Mouse (Mus musculus): ENCODE measurements around the gene Antxr1. TPM values are rescaled to one million over a fixed set of nuclear protein-coding genes. Genes with fewer than 3 reads are reported as not detected.

The Antxr1 gene
- polyA plus RNA-seq, 1 experiment from 2014 or later: 6.5 TPM

- Histone ChIP-seq H3K4me1 (ENCODE audit: control insufficient read depth in 2 of 2, insufficient read depth in 2 of 2, low read length in 2 of 2) (peaks cover 24 to 33% of the 10 kb centered on the region in 2 experiments), H3K4me2 (ENCODE audit: low read length) (peak overlapping the region; percentile 43), H3K27ac (replicated peaks in 1 of 2; ENCODE audit: control insufficient read depth in 1 of 2, insufficient read depth in 1 of 2, low read depth in 2 of 2, low read length in 2 of 2) (peak overlapping the region; percentile 83 to 86), H3K36me3 (ENCODE audit: control insufficient read depth, insufficient read depth, low read length) (peaks cover 4% of the 10 kb centered on the region; the same call in 1 of the 2 replicates), H3K4me3 (ENCODE audit: control insufficient read depth in 1 of 2, insufficient read depth in 1 of 2, low read depth in 1 of 2, low read length in 2 of 2) (no peak overlapping the region), H3K27me3 (ENCODE audit: control insufficient read depth, insufficient read depth, low read length) (no peaks in the 10 kb centered on the region), H3K9ac (ENCODE audit: low read length) (no peak overlapping the region), H3K9me3 (ENCODE audit: control insufficient read depth, low read length) (no peaks in the 10 kb centered on the region)
- WGBS: 36% methylated on average over 3 of the region's 3 CpGs
- ATAC-seq (ENCODE audit: insufficient number of reproducible peaks, insufficient read depth, low FRiP score, low read depth): no peak
Observed at GRCm38 (mm10) chr6:87184418-87184817, 151.2 kb downstream of the Antxr1 start.

GRCm38 (mm10) chr6:87183981-87184380, 151.6 kb downstream of the Antxr1 start:
- Histone ChIP-seq H3K27ac (replicated peaks in 1 of 2; ENCODE audit: control insufficient read depth in 1 of 2, insufficient read depth in 1 of 2, low read depth in 2 of 2, low read length in 2 of 2) (peak overlapping the region; percentile 83 to 86), H3K4me2 (ENCODE audit: low read length) (peak overlapping the region; percentile 43), H3K4me1 (ENCODE audit: control insufficient read depth in 2 of 2, insufficient read depth in 2 of 2, low read length in 2 of 2) (peaks cover 24 to 33% of the 10 kb centered on the region in 2 experiments), H3K9ac (ENCODE audit: low read length) (no peak overlapping the region), H3K36me3 (ENCODE audit: control insufficient read depth, insufficient read depth, low read length) (peaks cover 4% of the 10 kb centered on the region; the same call in 1 of the 2 replicates), H3K9me3 (ENCODE audit: control insufficient read depth, low read length) (no peaks in the 10 kb centered on the region), H3K4me3 (ENCODE audit: control insufficient read depth in 1 of 2, insufficient read depth in 1 of 2, low read depth in 1 of 2, low read length in 2 of 2) (no peak overlapping the region), H3K27me3 (ENCODE audit: control insufficient read depth, insufficient read depth, low read length) (no peaks in the 10 kb centered on the region)
- no peak for ATAC-seq (ENCODE audit: insufficient number of reproducible peaks, insufficient read depth, low FRiP score, low read depth)
- WGBS: 51% methylated on average over 11 of the region's 11 CpGs

- H3K9ac ChIP-seq (ENCODE audit: low read length): no peak overlapping the region
- no peaks in the 10 kb centered on the region for H3K9me3 ChIP-seq (ENCODE audit: control insufficient read depth, low read length)
- H3K36me3 ChIP-seq (ENCODE audit: control insufficient read depth, insufficient read depth, low read length): peaks cover 7% of the 10 kb centered on the region
- H3K4me1 ChIP-seq (ENCODE audit: control insufficient read depth in 2 of 2, insufficient read depth in 2 of 2, low read length in 2 of 2): peaks cover 24 to 33% of the 10 kb centered on the region in 2 experiments
- no peak overlapping the region for H3K4me3 ChIP-seq (ENCODE audit: control insufficient read depth in 1 of 2, insufficient read depth in 1 of 2, low read depth in 1 of 2, low read length in 2 of 2)
- no peaks in the 10 kb centered on the region for H3K27me3 ChIP-seq (ENCODE audit: control insufficient read depth, insufficient read depth, low read length)
- ATAC-seq (ENCODE audit: insufficient number of reproducible peaks, insufficient read depth, low FRiP score, low read depth): peak; percentile 51; the same call in 1 of the 2 replicates
- peak overlapping the region; percentile 9; the same call in 1 of the 2 replicates for H3K4me2 ChIP-seq (ENCODE audit: low read length)
- peak overlapping the region; percentile 83 to 86 for H3K27ac ChIP-seq (replicated peaks in 1 of 2; ENCODE audit: control insufficient read depth in 1 of 2, insufficient read depth in 1 of 2, low read depth in 2 of 2, low read length in 2 of 2)
- 31% methylated on average over 8 of the region's 8 CpGs for WGBS
Observed at GRCm38 (mm10) chr6:87183159-87183558, 152.5 kb downstream of the Antxr1 start.

DNA sequence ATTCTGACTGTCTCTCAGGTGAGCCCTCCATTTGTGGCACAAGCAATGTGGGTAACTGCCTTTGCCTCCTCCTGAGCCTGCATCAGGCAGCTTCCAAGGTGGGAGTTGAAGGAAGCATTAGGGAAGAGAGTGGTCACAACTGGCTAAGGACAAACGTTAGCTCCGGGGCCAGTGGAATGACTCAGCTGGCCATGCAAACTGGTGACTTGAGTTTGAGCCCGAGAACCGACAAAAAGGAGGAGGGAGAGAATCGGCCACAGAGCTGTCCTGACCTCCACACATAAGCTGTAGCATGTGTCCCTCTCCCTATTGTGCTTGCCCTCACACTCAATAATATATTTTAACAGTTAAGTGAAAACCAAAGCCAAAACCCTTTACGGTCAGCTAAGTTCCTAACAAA, 152.9 kb downstream of the Antxr1 start:
- ATAC-seq (ENCODE audit: insufficient number of reproducible peaks, insufficient read depth, low FRiP score, low read depth): no peak
- peaks cover 7% of the 10 kb centered on the region for H3K36me3 ChIP-seq (ENCODE audit: control insufficient read depth, insufficient read depth, low read length)
- 71% methylated on average over 6 of the region's 6 CpGs for WGBS

DNA sequence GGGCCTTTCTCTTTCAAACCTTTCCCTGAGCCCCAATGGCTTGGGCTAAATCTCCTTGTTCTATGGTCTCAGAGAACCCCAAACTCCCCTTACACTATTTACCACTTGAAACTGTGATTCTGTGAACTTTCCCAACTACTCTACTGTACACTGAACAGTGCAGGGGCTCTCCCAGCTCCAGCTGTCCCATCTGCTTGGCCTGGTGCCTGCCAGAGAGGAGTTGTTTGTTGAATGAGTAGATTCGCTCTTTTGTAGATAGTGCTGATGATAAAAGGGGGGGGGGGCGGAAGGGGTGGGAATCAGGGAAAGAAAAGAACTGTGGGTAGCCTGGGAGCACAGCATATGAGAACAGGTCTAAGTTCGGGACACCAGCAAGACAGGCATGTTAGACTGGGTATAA, 164.2 kb downstream of the Antxr1 start:
- H3K9me3 ChIP-seq (ENCODE audit: control insufficient read depth, low read length): no peaks in the 10 kb centered on the region
- no peaks in the 10 kb centered on the region for H3K4me1 ChIP-seq (ENCODE audit: control insufficient read depth in 2 of 2, insufficient read depth in 2 of 2, low read length in 2 of 2)
- H3K9ac ChIP-seq (ENCODE audit: low read length): no peak overlapping the region
- no peak for ATAC-seq (ENCODE audit: insufficient number of reproducible peaks, insufficient read depth, low FRiP score, low read depth)
- no peak overlapping the region for H3K4me2 ChIP-seq (ENCODE audit: low read length)
- H3K4me3 ChIP-seq (ENCODE audit: control insufficient read depth in 1 of 2, insufficient read depth in 1 of 2, low read depth in 1 of 2, low read length in 2 of 2): no peak overlapping the region
- no peaks in the 10 kb centered on the region for H3K36me3 ChIP-seq (ENCODE audit: control insufficient read depth, insufficient read depth, low read length)
- no peaks in the 10 kb centered on the region for H3K27me3 ChIP-seq (ENCODE audit: control insufficient read depth, insufficient read depth, low read length)
- WGBS: 79% methylated on average over 3 of the region's 3 CpGs
- no peak overlapping the region for H3K27ac ChIP-seq (replicated peaks in 1 of 2; ENCODE audit: control insufficient read depth in 1 of 2, insufficient read depth in 1 of 2, low read depth in 2 of 2, low read length in 2 of 2)

More for the DNA sequence above, 152.9 kb downstream of the Antxr1 start:
- Histone ChIP-seq H3K9ac (ENCODE audit: low read length) (no peak overlapping the region), H3K27ac (replicated peaks in 1 of 2; ENCODE audit: control insufficient read depth in 1 of 2, insufficient read depth in 1 of 2, low read depth in 2 of 2, low read length in 2 of 2) (peak overlapping the region; percentile 83 to 86), H3K4me3 (ENCODE audit: control insufficient read depth in 1 of 2, insufficient read depth in 1 of 2, low read depth in 1 of 2, low read length in 2 of 2) (no peak overlapping the region), H3K27me3 (ENCODE audit: control insufficient read depth, insufficient read depth, low read length) (no peaks in the 10 kb centered on the region), H3K9me3 (ENCODE audit: control insufficient read depth, low read length) (no peaks in the 10 kb centered on the region), H3K4me1 (ENCODE audit: control insufficient read depth in 2 of 2, insufficient read depth in 2 of 2, low read length in 2 of 2) (peaks cover 24 to 33% of the 10 kb centered on the region in 2 experiments), H3K4me2 (ENCODE audit: low read length) (no peak overlapping the region)

GRCm38 (mm10) chr6:87170875-87171274, 164.7 kb downstream of the Antxr1 start:
- Histone ChIP-seq H3K36me3 (ENCODE audit: control insufficient read depth, insufficient read depth, low read length) (no peaks in the 10 kb centered on the region), H3K4me3 (ENCODE audit: control insufficient read depth in 1 of 2, insufficient read depth in 1 of 2, low read depth in 1 of 2, low read length in 2 of 2) (no peak overlapping the region), H3K27me3 (ENCODE audit: control insufficient read depth, insufficient read depth, low read length) (no peaks in the 10 kb centered on the region), H3K4me2 (ENCODE audit: low read length) (no peak overlapping the region), H3K4me1 (ENCODE audit: control insufficient read depth in 2 of 2, insufficient read depth in 2 of 2, low read length in 2 of 2) (no peaks in the 10 kb centered on the region; a peak in 1 of 4 replicates), H3K27ac (replicated peaks in 1 of 2; ENCODE audit: control insufficient read depth in 1 of 2, insufficient read depth in 1 of 2, low read depth in 2 of 2, low read length in 2 of 2) (no peak overlapping the region), H3K9ac (ENCODE audit: low read length) (no peak overlapping the region), H3K9me3 (ENCODE audit: control insufficient read depth, low read length) (no peaks in the 10 kb centered on the region)
- 93% methylated on average over 6 of the region's 6 CpGs for WGBS
- no peak for ATAC-seq (ENCODE audit: insufficient number of reproducible peaks, insufficient read depth, low FRiP score, low read depth)

DNA sequence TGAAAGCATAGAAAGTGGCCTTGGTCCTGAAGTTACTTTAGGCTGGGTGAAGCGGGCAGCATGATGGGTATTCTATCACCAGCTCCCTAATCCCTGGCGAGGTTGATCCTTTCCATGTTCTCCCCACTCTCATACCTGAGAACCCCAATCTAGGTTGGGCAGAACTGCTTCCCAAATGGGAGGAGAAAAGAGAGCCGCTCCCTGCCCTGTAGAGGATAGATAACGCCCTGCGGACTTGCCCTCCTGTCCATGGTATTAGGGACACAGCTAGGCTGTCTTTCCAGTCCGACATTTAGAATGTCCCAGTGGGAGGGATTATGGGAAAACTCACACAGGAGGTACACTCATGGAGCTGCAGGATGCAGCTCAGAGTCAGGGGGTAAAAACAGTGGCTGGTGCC, 165.3 kb downstream of the Antxr1 start:
- Histone ChIP-seq H3K27me3 (ENCODE audit: control insufficient read depth, insufficient read depth, low read length) (no peaks in the 10 kb centered on the region), H3K4me3 (ENCODE audit: control insufficient read depth in 1 of 2, insufficient read depth in 1 of 2, low read depth in 1 of 2, low read length in 2 of 2) (no peak overlapping the region), H3K9ac (ENCODE audit: low read length) (no peak overlapping the region), H3K4me1 (ENCODE audit: control insufficient read depth in 2 of 2, insufficient read depth in 2 of 2, low read length in 2 of 2) (no peaks in the 10 kb centered on the region; a peak in 1 of 4 replicates), H3K4me2 (ENCODE audit: low read length) (no peak overlapping the region), H3K9me3 (ENCODE audit: control insufficient read depth, low read length) (no peaks in the 10 kb centered on the region), H3K36me3 (ENCODE audit: control insufficient read depth, insufficient read depth, low read length) (no peaks in the 10 kb centered on the region), H3K27ac (replicated peaks in 1 of 2; ENCODE audit: control insufficient read depth in 1 of 2, insufficient read depth in 1 of 2, low read depth in 2 of 2, low read length in 2 of 2) (no peak overlapping the region)
- WGBS: 74% methylated on average over 6 of the region's 6 CpGs
- ATAC-seq (ENCODE audit: insufficient number of reproducible peaks, insufficient read depth, low FRiP score, low read depth): no peak

DNA sequence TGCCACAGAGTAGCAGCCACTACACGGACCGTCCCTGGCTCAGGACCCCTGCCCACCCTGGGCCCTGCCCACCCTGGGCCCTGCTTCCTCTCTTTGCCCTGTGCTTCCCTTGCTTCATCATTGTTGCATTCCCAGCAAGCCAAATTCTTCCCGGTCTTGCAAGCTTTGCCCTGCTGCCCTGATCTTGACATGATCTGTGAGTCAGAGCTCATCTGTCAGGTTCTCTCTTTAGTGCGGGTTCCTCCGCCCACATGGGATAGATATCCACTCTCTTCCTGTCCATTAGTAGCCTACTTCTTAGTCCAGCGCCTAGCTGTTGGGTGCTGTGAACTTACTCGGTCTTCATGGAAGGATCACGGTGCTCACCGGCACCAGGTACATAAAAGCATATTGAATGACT, 167.6 kb downstream of the Antxr1 start:
- Histone ChIP-seq H3K27ac (replicated peaks in 1 of 2; ENCODE audit: control insufficient read depth in 1 of 2, insufficient read depth in 1 of 2, low read depth in 2 of 2, low read length in 2 of 2) (no peak overlapping the region), H3K9me3 (ENCODE audit: control insufficient read depth, low read length) (no peaks in the 10 kb centered on the region), H3K36me3 (ENCODE audit: control insufficient read depth, insufficient read depth, low read length) (no peaks in the 10 kb centered on the region), H3K4me2 (ENCODE audit: low read length) (no peak overlapping the region), H3K4me3 (ENCODE audit: control insufficient read depth in 1 of 2, insufficient read depth in 1 of 2, low read depth in 1 of 2, low read length in 2 of 2) (no peak overlapping the region), H3K27me3 (ENCODE audit: control insufficient read depth, insufficient read depth, low read length) (no peaks in the 10 kb centered on the region), H3K4me1 (ENCODE audit: control insufficient read depth in 2 of 2, insufficient read depth in 2 of 2, low read length in 2 of 2) (no peaks in the 10 kb centered on the region; a peak in 1 of 4 replicates), H3K9ac (ENCODE audit: low read length) (no peak overlapping the region)
- ATAC-seq (ENCODE audit: insufficient number of reproducible peaks, insufficient read depth, low FRiP score, low read depth): no peak
- WGBS: 81% methylated on average over 9 of the region's 9 CpGs
